Mouse (Mus musculus): Measurements from ENCODE around the gene Akirin2.

Akirin2 gene

GRCm38 (mm10) chr4:34584871-34585607 is 34.3 kb downstream of the Akirin2 start:
- no peak for DNase-seq (ENCODE audit: low read depth)

GRCm38 (mm10) chr4:34603123-34603522 is 52.4 kb downstream of the Akirin2 start:
- no peak for DNase-seq (ENCODE audit: low read depth)

GRCm38 (mm10) chr4:34606658-34607057 is 55.9 kb downstream of the Akirin2 start:
- no peak for DNase-seq (ENCODE audit: low read depth)

- no peak for DNase-seq (ENCODE audit: low read depth)
Measured at GRCm38 (mm10) chr4:34613571-34614145, 62.9 kb downstream of the Akirin2 start.

- peak; percentile 94 for DNase-seq (ENCODE audit: low read depth)
Measured at GRCm38 (mm10) chr4:34614630-34615094, 63.9 kb downstream of the Akirin2 start, which contains the start of the genes Orc3 and Rars2. TSS of gene Orc3 (minus strand) at chr4:34614944. TSS of gene Rars2 (plus strand) at chr4:34614957.

- DNase-seq (ENCODE audit: low read depth): peak; percentile 46
Measured at GRCm38 (mm10) chr4:34615303-34615702, 64.6 kb downstream of the Akirin2 start.

- no peak for DNase-seq (ENCODE audit: low read depth)
Measured at GRCm38 (mm10) chr4:34616146-34616545, 65.4 kb downstream of the Akirin2 start.
